Mouse (Mus musculus) spleen, adult 2 months (tissue): ENCODE results near the gene Pla2g4a. TPM values are rescaled to one million over a fixed set of nuclear protein-coding genes. Genes with fewer than 3 reads are reported as not detected.

ENCODE experiments used
- DNase-seq, 2 experiments: peaks; one replicate each; pipeline versions ENCODE4 v3.0.0 to v3.0.0-alpha.2; 2012 to 2021; ENCODE audit warnings: low spot score in 2 of 2, low read depth in 1 of 2
- H3K27ac ChIP-seq: fragments of 200-500 bp; 2 replicates; pipeline ENCODE4 v1.5.1; 2012; ENCODE audit warnings: low read length, inconsistent platforms; ENCODE audit not compliant: insufficient read depth
- H3K27me3 ChIP-seq: fragments of 200-500 bp; 2 replicates; pipeline ENCODE4 v1.6.1; 2012; ENCODE audit warnings: mild to moderate bottlenecking, moderate library complexity, low read length, inconsistent platforms; ENCODE audit not compliant: control insufficient read depth, insufficient read depth
- H3K36me3 ChIP-seq: fragments of 200-500 bp; 2 replicates; pipeline ENCODE4 v1.6.1; 2012; ENCODE audit warnings: mild to moderate bottlenecking, low read length, inconsistent platforms; ENCODE audit not compliant: control insufficient read depth, insufficient read depth
- H3K4me1 ChIP-seq: fragments of 200-500 bp; 2 replicates; pipeline ENCODE4 v1.6.1; 2011; ENCODE audit warnings: inconsistent platforms; ENCODE audit not compliant: control insufficient read depth, insufficient read depth, insufficient read length
- H3K4me3 ChIP-seq: fragments of 200-500 bp; 2 replicates; pipeline ENCODE4 v1.5.1; 2011; ENCODE audit warnings: mild to moderate bottlenecking, inconsistent platforms; ENCODE audit not compliant: insufficient read depth, insufficient read length; ENCODE audit errors: extremely low read depth
- CTCF ChIP-seq: fragments of 200-500 bp; IDR thresholded peaks from 2 replicates; pipeline ENCODE4 v1.5.1; 2011; ENCODE audit warnings: mild to moderate bottlenecking, inconsistent platforms; ENCODE audit not compliant: insufficient read depth, insufficient read length, insufficient replicate concordance; ENCODE audit errors: extremely low read depth
- POLR2A ChIP-seq: fragments of 200-500 bp; IDR thresholded peaks from 2 replicates; pipeline ENCODE4 v1.6.1; 2011; ENCODE audit warnings: low read depth, low read length, inconsistent platforms
- WGBS: fragments of 180-500 bp; shearing (Covaris S2); methylation state at CpG from one replicate; pipeline ENCODE4 v1.1.7; 2018; 5-methylcytosine and 5-hydroxymethylcytosine counted together
- polyA plus RNA-seq: library from polyadenylated mRNA; depleted of rRNA; stranded (reverse); fragments of >200 nt; gene quantifications from 2 replicates; pipeline ENCODE4 v1.2.3, GENCODE M21; 2012

The Pla2g4a gene
- polyA plus RNA-seq, 1 experiment: 1.4 TPM

DNA sequence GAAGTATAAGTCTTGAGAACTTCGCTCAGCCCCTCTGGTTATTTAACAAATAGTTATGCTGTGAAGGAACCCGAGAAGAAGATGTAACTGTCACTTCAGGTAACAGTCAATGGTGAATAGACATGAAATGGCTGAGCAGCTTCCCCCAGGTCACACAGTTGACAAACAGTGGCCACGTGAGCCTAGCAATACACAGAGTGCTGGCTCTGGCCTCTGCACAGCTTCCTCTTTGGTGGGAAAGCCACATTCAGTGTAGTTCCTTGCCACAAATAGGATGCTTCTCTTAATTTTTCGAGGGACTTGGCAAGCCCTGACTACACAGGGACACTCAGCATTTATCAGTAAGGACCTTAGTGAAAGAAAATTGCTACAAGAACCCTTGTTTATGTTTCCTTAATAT, 50.0 kb downstream of the Pla2g4a start:
- WGBS: 39% methylated on average over 4 of the region's 4 CpGs
- Histone ChIP-seq H3K27ac (0 out of 2 replicates have a peak overlapping the region, but pooled peaks have one; percentile 18), H3K36me3 (no peaks in the 10 kb centered on the region), H3K27me3 (no peaks in the 10 kb centered on the region), H3K4me3 (no peak overlapping the region), H3K4me1 (no peaks in the 10 kb centered on the region)
- TF ChIP-seq POLR2A (no peak), CTCF (no peak)
- no peak for DNase-seq

- Histone ChIP-seq H3K4me1 (no peaks in the 10 kb centered on the region), H3K36me3 (no peaks in the 10 kb centered on the region)
These were observed 63.0 kb downstream of the Pla2g4a start for GRCm38 (mm10) chr1:149898001-149898625.

DNA sequence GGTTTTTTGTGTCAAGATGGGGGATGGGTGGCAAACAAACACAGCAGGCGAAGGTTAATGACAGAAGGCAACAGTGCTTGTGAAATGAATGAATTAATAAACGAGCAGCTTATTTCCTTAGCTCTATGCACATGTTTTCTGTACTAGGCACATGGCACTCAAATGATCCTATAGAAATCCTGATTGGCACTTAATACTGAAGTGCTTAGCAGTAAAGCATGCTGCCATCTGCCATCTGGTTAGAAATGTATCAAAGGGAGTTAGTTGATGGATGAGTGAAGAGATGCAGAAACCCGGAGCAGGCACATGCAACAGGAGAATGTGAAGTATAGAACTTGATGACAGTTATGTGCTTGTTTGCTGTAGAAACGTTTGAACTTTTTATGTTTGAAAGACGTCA, 64.5 kb downstream of the Pla2g4a start:
- no peaks in the 10 kb centered on the region for H3K27me3 ChIP-seq
- 86% methylated on average over 5 of the region's 5 CpGs for WGBS
- H3K4me3 ChIP-seq: no peak overlapping the region
- TF ChIP-seq POLR2A: no peak
- H3K27ac ChIP-seq: no peak overlapping the region
- H3K4me1 ChIP-seq: no peaks in the 10 kb centered on the region
- no peak for DNase-seq
- no peaks in the 10 kb centered on the region for H3K36me3 ChIP-seq

More at GRCm38 (mm10) chr1:149898001-149898625, 63.0 kb downstream of the Pla2g4a start:
- WGBS: 84% methylated on average over 4 of the region's 4 CpGs
- TF ChIP-seq CTCF: no peak
- no peak for TF ChIP-seq POLR2A
- H3K27me3 ChIP-seq: no peaks in the 10 kb centered on the region
- H3K4me3 ChIP-seq: no peak overlapping the region
- no peak for DNase-seq
- H3K27ac ChIP-seq: no peak overlapping the region

GRCm38 (mm10) chr1:149894940-149895339, 66.2 kb downstream of the Pla2g4a start:
- H3K36me3 ChIP-seq: no peaks in the 10 kb centered on the region
- H3K27me3 ChIP-seq: no peaks in the 10 kb centered on the region
- H3K4me3 ChIP-seq: no peak overlapping the region
- WGBS: 91% methylated on average over 8 of the region's 8 CpGs
- no peak overlapping the region for H3K27ac ChIP-seq
- no peak for TF ChIP-seq POLR2A
- no peak for TF ChIP-seq CTCF
- DNase-seq: no peak
- H3K4me1 ChIP-seq: no peaks in the 10 kb centered on the region

- WGBS: 82% methylated on average over 2 of the region's 2 CpGs
- no peak for DNase-seq
- no peak overlapping the region for H3K4me3 ChIP-seq
- no peaks in the 10 kb centered on the region for H3K27me3 ChIP-seq
- H3K36me3 ChIP-seq: no peaks in the 10 kb centered on the region
- H3K27ac ChIP-seq: no peak overlapping the region
- H3K4me1 ChIP-seq: no peaks in the 10 kb centered on the region
- TF ChIP-seq POLR2A: no peak
- no peak for TF ChIP-seq CTCF
These were observed 67.2 kb downstream of the Pla2g4a start for GRCm38 (mm10) chr1:149893903-149894302.

DNA sequence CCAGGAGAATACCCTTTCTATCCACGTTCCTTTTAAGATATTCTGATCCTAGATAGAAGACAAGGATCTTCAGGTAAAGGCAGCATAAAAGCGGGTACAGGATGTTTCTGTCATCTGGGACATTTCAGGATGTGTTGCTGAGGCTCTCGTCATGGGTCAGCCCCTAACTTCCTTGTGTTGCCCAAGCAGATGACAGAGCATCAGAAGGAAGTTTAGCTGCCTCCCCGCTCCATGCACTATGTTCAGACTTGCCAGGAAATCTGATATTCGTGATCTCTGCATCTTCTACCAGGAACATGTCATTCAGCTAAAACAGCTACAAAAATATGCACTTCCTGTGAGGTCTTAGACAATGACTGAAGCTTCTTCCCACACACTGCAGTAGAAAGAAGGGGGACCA, 70.0 kb downstream of the Pla2g4a start:
- no peak for TF ChIP-seq CTCF
- TF ChIP-seq POLR2A: no peak
- no peaks in the 10 kb centered on the region for H3K27me3 ChIP-seq
- 69% methylated on average over 5 of the region's 5 CpGs for WGBS
- H3K27ac ChIP-seq: no peak overlapping the region
- no peaks in the 10 kb centered on the region for H3K36me3 ChIP-seq
- DNase-seq: no peak
- no peak overlapping the region for H3K4me3 ChIP-seq
- no peaks in the 10 kb centered on the region for H3K4me1 ChIP-seq

GRCm38 (mm10) chr1:149882419-149883025, 78.6 kb downstream of the Pla2g4a start:
- Histone ChIP-seq H3K4me3 (no peak overlapping the region), H3K36me3 (no peaks in the 10 kb centered on the region), H3K4me1 (no peaks in the 10 kb centered on the region), H3K27ac (no peak overlapping the region), H3K27me3 (no peaks in the 10 kb centered on the region)
- DNase-seq: no peak
- 81% methylated on average over 6 of the region's 6 CpGs for WGBS
- TF ChIP-seq POLR2A (no peak), CTCF (no peak)

- H3K36me3 ChIP-seq: no peaks in the 10 kb centered on the region
- TF ChIP-seq CTCF (no peak), POLR2A (no peak)
- WGBS: 92% methylated on average over 3 of the region's 3 CpGs
These were observed 82.9 kb downstream of the Pla2g4a start for GRCm38 (mm10) chr1:149878175-149878574.

More at GRCm38 (mm10) chr1:149878175-149878574, 82.9 kb downstream of the Pla2g4a start:
- no peak for DNase-seq
- H3K27ac ChIP-seq: no peak overlapping the region
- no peaks in the 10 kb centered on the region for H3K27me3 ChIP-seq
- no peaks in the 10 kb centered on the region for H3K4me1 ChIP-seq
- H3K4me3 ChIP-seq: no peak overlapping the region
